Mouse (Mus musculus): ENCODE results near the gene Dync1li1. TPM values are rescaled to one million over a fixed set of nuclear protein-coding genes. Genes with fewer than 3 reads are reported as not detected.

Dync1li1 gene
- polyA plus RNA-seq, 1 experiment from 2014 or later = 68.3 TPM

DNA sequence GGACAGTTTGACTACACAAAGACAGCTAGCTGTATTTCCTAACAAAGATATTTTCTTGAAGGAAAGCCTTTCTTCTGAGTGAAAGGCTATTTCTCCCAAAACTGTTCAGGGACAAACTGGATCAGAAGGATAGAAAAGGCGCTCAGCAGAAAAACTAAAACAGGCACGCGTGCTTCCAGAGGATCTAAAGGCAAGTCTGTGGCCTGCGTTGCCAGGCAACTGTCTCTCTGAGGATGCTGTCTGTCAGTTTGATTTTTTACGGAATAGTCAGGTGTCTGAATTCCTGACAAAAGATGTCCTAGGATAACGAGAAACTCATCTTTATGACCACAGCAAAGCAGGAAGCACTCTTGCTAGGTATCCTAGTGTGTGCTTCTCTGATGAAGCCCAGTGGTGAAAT is 28.1 kb upstream of the Dync1li1 start:
- no peak for ATAC-seq (ENCODE audit: insufficient number of reproducible peaks, insufficient read depth, low FRiP score, low TSS enrichment, low read depth)

DNA sequence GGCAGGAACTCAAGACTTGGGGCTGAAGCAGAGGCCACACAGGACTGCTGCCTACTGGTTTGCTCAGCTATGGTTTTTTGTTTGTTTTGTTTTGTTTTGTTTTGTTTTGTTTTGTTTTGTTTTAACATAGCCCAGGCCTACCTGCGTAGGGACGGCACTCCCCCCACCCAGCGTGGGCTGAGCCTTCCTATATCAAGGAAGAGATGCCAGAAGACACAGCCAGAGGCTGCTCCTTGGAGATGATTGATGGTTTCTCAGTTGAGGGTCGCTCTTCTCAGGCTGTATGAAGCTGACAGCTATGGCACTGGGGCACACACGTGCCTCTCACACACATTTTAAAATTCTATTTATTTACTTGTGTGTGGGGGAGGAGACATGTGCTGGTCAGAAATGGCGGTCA is 27.6 kb upstream of the Dync1li1 start:
- Histone ChIP-seq H3K9ac (no peak overlapping the region), H3K27ac (no peak overlapping the region), H3K4me3 (no peak overlapping the region), H3K9me3 (no peaks in the 10 kb centered on the region; the same call in 1 of the 2 replicates), H3K4me2 (no peak overlapping the region), H3K36me3 (no peaks in the 10 kb centered on the region), H3K4me1 (peaks cover 6% of the 10 kb centered on the region; the same call in 1 of the 2 replicates), H3K27me3 (no peaks in the 10 kb centered on the region)
- 74% methylated on average over 6 of the region's 6 CpGs for WGBS
- ATAC-seq (ENCODE audit: insufficient number of reproducible peaks, insufficient read depth, low FRiP score, low TSS enrichment, low read depth) = no peak

More for the DNA sequence above, 28.1 kb upstream of the Dync1li1 start:
- H3K4me1 ChIP-seq = peaks cover 6% of the 10 kb centered on the region; the same call in 1 of the 2 replicates
- WGBS = 69% methylated on average over 6 of the region's 6 CpGs
- no peaks in the 10 kb centered on the region for H3K36me3 ChIP-seq
- H3K27me3 ChIP-seq = no peaks in the 10 kb centered on the region
- no peak overlapping the region for H3K4me3 ChIP-seq
- H3K9me3 ChIP-seq = no peaks in the 10 kb centered on the region; the same call in 1 of the 2 replicates
- H3K4me2 ChIP-seq = no peak overlapping the region
- no peak overlapping the region for H3K9ac ChIP-seq
- no peak overlapping the region for H3K27ac ChIP-seq

DNA sequence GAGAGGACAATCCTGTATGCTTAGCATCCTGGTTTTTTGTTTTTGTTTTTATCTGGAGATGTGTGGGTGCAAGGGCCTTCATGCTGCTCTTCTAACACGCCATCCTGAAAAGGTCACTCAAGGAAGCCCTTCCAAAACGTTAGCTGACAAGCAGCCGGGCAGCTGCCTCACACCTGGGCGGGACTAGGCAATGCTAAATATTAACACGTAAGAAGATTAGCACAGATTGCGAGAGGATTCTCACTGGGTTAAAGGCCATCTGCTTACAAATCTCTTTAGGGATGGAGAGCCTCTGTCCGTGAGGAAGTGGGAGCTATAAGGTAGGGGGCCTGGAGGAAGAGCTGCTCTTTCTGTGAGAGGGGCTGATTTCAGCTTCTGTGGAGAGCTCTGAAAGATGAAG is 26.6 kb upstream of the Dync1li1 start:
- H3K9me3 ChIP-seq = no peaks in the 10 kb centered on the region; the same call in 1 of the 2 replicates
- no peak overlapping the region for H3K4me3 ChIP-seq
- H3K9ac ChIP-seq = no peak overlapping the region
- peaks cover 6% of the 10 kb centered on the region; the same call in 1 of the 2 replicates for H3K4me1 ChIP-seq
- H3K27ac ChIP-seq = no peak overlapping the region
- ATAC-seq (ENCODE audit: insufficient number of reproducible peaks, insufficient read depth, low FRiP score, low TSS enrichment, low read depth) = no peak
- no peaks in the 10 kb centered on the region for H3K36me3 ChIP-seq
- no peaks in the 10 kb centered on the region for H3K27me3 ChIP-seq
- no peak overlapping the region for H3K4me2 ChIP-seq
- WGBS = 63% methylated on average over 7 of the region's 7 CpGs

DNA sequence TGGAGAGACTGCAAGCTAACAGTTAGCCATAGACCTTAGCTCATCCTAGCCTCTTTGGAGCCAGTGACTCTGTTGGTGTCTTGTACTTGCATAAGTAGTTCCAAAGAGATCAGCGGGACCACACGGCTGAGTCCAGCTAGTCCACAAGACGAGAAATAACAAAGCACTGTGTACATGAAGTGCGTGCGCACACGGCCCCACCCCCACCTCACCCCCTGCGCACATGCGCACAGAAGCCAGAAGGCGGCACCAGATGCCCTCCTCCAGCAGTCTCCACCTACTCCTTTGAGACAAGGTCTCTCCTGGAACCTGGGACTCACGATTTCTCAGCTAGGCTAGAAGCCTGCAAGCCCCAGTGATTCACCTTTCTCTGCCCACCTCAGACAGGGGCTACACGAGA is 24.8 kb upstream of the Dync1li1 start:
- Histone ChIP-seq H3K9ac (no peak overlapping the region), H3K4me1 (peaks cover 6% of the 10 kb centered on the region; the same call in 1 of the 2 replicates), H3K27ac (no peak overlapping the region), H3K9me3 (no peaks in the 10 kb centered on the region; the same call in 1 of the 2 replicates), H3K36me3 (no peaks in the 10 kb centered on the region), H3K27me3 (no peaks in the 10 kb centered on the region), H3K4me2 (no peak overlapping the region), H3K4me3 (no peak overlapping the region)
- 83% methylated on average over 11 of the region's 11 CpGs for WGBS
- no peak for ATAC-seq (ENCODE audit: insufficient number of reproducible peaks, insufficient read depth, low FRiP score, low TSS enrichment, low read depth)

DNA sequence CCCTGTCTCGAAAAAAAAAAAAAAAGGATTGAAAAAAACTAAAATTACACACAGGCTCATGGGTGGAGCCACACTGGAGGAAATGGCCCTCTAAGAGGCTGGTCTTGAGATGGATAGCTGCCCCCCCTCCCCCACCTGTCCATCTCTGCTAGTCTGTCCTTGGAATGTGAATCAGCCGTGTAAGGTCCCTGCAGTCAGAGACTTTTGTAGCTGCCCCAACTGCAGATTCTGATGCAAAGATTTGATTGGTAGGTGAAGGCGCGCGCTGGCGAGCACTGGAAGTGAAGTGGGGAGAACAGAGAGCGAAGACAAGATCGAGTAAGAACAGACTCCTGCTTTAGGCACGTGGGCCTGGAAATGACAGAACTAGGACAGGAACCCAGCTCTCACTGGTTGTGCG is 21.7 kb upstream of the Dync1li1 start:
- H3K27ac ChIP-seq = no peak overlapping the region
- H3K4me2 ChIP-seq = no peak overlapping the region
- ATAC-seq (ENCODE audit: insufficient number of reproducible peaks, insufficient read depth, low FRiP score, low TSS enrichment, low read depth) = no peak
- H3K9ac ChIP-seq = no peak overlapping the region
- H3K36me3 ChIP-seq = no peaks in the 10 kb centered on the region
- no peaks in the 10 kb centered on the region for H3K27me3 ChIP-seq
- H3K9me3 ChIP-seq = no peaks in the 10 kb centered on the region
- no peak overlapping the region for H3K4me3 ChIP-seq
- no peaks in the 10 kb centered on the region for H3K4me1 ChIP-seq
- 83% methylated on average over 10 of the region's 10 CpGs for WGBS

DNA sequence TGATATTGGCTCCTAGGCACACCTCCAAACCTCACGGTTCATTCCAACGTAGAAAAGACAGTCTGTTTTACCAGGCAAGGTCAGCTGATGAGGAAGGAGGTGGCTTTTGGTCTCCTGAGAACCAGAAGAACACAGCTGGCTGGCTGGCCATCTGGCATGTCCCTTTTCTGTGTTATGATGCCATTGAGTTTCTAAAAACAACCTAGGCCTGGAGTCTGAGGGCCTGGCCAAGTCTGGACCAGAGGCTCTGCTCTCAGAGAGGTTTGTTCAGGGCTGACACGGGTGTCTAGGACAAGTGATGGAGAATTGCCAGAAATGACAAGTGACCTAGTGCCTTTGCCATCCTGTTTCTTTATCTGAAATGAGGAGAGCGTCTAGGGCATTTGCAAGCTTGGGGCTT is 20.5 kb upstream of the Dync1li1 start:
- Histone ChIP-seq H3K27ac (no peak overlapping the region), H3K4me2 (no peak overlapping the region), H3K9ac (no peak overlapping the region), H3K36me3 (no peaks in the 10 kb centered on the region), H3K4me1 (peaks cover 5% of the 10 kb centered on the region), H3K9me3 (no peaks in the 10 kb centered on the region), H3K4me3 (no peak overlapping the region), H3K27me3 (no peaks in the 10 kb centered on the region)
- no peak for ATAC-seq (ENCODE audit: insufficient number of reproducible peaks, insufficient read depth, low FRiP score, low TSS enrichment, low read depth)
- WGBS = 82% methylated on average over 4 of the region's 4 CpGs

DNA sequence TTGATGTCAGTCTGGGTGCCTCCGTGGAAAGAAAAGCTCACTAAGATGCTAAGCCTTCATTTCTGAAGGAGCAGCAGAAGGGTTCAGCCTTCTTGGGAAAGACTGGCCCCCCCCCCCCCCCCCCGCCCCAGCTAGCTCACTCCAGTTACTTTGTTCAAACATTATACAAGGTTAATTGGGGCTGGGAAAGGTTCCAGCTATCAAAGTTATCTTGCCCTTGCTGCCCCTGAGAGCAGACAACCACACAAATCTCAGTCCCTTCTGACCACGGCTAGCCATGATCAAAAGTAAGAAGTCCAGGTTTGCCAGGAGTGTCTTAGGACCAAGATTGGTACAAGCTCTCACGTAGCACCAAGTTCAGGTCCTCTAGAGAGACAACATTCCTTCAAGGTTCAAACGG is 19.6 kb upstream of the Dync1li1 start:
- no peak for ATAC-seq (ENCODE audit: insufficient number of reproducible peaks, insufficient read depth, low FRiP score, low TSS enrichment, low read depth)

DNA sequence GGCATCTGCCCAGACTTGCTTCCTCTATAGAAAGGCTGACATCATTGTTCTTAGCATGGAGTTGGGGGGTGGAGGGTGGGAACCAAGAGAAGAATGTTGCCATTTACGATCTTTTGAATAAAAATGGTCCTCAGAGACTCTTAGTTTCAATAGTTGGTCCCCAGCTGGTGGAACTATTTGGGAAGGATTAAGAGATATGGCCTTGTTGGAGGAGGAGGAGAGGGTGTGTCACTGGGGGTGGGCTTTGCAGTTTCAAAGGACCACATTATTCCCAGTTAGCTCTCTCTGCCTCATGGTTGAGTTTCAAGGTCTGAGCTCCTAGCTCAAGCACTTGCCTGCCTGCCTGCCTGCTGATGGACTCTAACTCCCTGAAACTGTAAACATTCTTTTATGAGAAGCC is 16.6 kb upstream of the Dync1li1 start:
- no peak for ATAC-seq (ENCODE audit: insufficient number of reproducible peaks, insufficient read depth, low FRiP score, low TSS enrichment, low read depth)
- WGBS = 58% methylated on average over 1 of the region's 1 CpGs
- H3K27ac ChIP-seq = no peak overlapping the region
- no peaks in the 10 kb centered on the region for H3K27me3 ChIP-seq
- peaks cover 12% of the 10 kb centered on the region for H3K4me1 ChIP-seq
- H3K36me3 ChIP-seq = no peaks in the 10 kb centered on the region
- no peak overlapping the region for H3K4me3 ChIP-seq
- no peak overlapping the region for H3K9ac ChIP-seq
- H3K4me2 ChIP-seq = no peak overlapping the region
- no peaks in the 10 kb centered on the region for H3K9me3 ChIP-seq

More for the DNA sequence above, 19.6 kb upstream of the Dync1li1 start:
- H3K9ac ChIP-seq = no peak overlapping the region
- WGBS = 75% methylated on average over 4 of the region's 5 CpGs
- no peaks in the 10 kb centered on the region for H3K36me3 ChIP-seq
- no peaks in the 10 kb centered on the region for H3K9me3 ChIP-seq
- no peak overlapping the region for H3K27ac ChIP-seq
- no peak overlapping the region for H3K4me3 ChIP-seq
- H3K4me2 ChIP-seq = no peak overlapping the region
- no peaks in the 10 kb centered on the region for H3K27me3 ChIP-seq
- H3K4me1 ChIP-seq = peaks cover 12% of the 10 kb centered on the region

DNA sequence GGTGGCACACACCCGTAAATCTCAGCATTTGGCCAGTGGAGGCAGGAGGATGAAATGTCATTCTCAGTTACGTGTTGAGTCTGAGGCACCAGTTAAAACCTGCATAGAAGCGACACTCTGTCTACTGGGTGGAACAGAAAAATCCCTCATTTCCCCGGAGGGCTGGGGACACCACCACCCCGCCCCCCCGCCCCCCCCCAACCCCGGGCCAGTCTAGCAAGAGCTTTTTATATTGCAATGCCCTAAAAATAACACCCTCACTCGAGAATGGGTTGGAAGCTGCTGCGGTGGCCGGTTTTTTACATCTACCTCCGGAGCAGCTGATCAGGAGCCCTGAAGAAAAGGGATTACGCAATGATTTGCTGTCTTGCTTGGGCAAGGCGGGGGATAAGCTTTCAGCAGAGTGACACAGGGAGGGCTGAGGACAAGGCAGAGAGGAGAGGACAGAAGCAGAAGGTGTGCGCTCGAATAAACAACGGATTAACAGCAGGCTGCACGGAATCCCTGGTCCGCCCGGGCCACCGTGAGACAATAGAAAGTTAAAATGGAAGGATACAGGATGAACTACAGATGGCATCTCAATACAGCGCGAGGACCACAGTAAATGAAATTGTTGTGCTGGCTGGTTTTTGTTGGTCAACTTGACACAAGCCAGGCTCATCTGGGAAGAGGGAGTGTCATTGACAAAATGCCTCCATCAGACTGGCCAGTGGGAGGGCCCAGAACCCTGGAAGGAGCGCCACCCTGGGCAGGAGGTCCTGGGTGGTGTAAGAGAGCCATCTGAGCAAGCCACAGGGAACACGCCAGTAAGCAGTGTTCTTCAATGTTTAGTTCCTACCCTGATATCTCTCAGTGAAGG is 15.7 kb upstream of the Dync1li1 start:
- Histone ChIP-seq H3K9me3 (no peaks in the 10 kb centered on the region), H3K4me1 (peaks cover 12% of the 10 kb centered on the region), H3K27me3 (no peaks in the 10 kb centered on the region), H3K9ac (peak overlapping the region; percentile 67), H3K36me3 (no peaks in the 10 kb centered on the region), H3K4me2 (peak overlapping the region; percentile 61), H3K27ac (no peak overlapping the region), H3K4me3 (peak overlapping the region; percentile 38)
- no peak for ATAC-seq (ENCODE audit: insufficient number of reproducible peaks, insufficient read depth, low FRiP score, low TSS enrichment, low read depth)
- 4% methylated on average over 24 of the region's 24 CpGs for WGBS

DNA sequence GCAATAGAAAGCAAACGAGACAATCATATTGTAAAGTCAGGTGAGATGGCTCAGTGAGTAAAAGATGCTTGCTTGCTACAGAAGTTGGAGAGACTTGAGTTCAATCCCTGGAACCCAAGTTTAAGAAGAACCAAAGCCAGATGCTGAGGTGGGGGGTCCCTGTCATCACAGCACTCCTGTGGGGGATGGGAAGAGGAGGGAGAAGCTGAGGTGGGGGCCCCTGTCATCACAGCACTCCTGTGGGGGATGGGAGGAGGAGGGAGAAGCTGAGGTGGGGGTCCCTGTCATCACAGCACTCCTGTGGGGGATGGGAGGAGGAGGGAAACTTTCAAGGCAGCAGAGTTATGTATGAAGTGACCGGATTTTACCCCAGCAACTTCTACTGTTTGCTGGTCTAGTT is 15.0 kb upstream of the Dync1li1 start:
- WGBS = 46% methylated on average over 2 of the region's 2 CpGs
- Histone ChIP-seq H3K9ac (0 out of 2 replicates have a peak overlapping the region, but pooled peaks have one; percentile 67), H3K9me3 (no peaks in the 10 kb centered on the region), H3K4me2 (peak overlapping the region; percentile 61; the same call in 1 of the 2 replicates), H3K27ac (no peak overlapping the region), H3K36me3 (no peaks in the 10 kb centered on the region), H3K4me3 (no peak overlapping the region), H3K4me1 (peaks cover 12% of the 10 kb centered on the region), H3K27me3 (no peaks in the 10 kb centered on the region)
- ATAC-seq (ENCODE audit: insufficient number of reproducible peaks, insufficient read depth, low FRiP score, low TSS enrichment, low read depth) = no peak

DNA sequence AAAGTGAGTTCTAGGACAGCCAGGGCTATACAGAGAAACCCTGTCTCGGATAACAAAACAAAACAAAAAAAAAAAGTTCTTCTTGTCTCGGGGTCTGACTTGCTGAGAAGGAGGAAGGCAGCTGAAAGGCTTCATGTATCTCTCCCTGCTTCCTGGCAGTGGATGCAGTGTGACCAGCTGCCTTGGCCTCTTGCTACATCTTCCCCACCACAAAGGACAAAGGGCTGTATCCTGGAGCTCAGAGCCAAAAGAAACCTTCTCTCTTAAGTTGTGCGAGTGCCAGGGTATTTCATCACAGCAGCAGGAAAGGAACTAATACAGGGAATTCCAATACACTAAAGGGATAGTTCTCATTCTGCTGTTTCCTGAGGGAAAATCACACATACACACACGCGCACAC is 10.0 kb upstream of the Dync1li1 start:
- 82% methylated on average over 5 of the region's 5 CpGs for WGBS
- no peak overlapping the region for H3K4me2 ChIP-seq
- no peaks in the 10 kb centered on the region for H3K9me3 ChIP-seq
- H3K27me3 ChIP-seq = no peaks in the 10 kb centered on the region
- H3K36me3 ChIP-seq = no peaks in the 10 kb centered on the region
- H3K4me1 ChIP-seq = peaks cover 2% of the 10 kb centered on the region; the same call in 1 of the 2 replicates
- H3K4me3 ChIP-seq = no peak overlapping the region
- ATAC-seq (ENCODE audit: insufficient number of reproducible peaks, insufficient read depth, low FRiP score, low TSS enrichment, low read depth) = no peak
- no peak overlapping the region for H3K9ac ChIP-seq
- no peak overlapping the region for H3K27ac ChIP-seq

DNA sequence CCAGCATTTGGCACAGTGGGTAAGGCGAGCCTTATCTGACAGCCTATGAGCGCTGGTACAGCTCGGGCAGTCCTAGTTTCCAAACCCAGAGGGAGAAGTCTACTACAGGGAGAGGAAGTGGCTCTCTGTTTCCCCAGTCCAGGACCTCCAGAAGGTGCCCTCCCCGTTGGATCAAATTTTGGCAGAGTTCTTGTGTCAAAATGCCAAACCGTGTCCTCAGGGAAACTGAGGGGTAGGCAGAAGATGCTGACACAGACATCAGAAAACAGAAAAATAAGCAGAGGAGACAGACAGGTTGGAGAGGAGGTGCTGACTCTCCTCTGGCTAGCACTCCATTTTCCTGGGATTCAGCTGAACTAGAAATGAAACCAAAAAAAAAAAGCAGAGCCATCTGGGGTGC is 8.6 kb upstream of the Dync1li1 start:
- no peak overlapping the region for H3K9ac ChIP-seq
- H3K27ac ChIP-seq = no peak overlapping the region
- WGBS = 77% methylated on average over 5 of the region's 5 CpGs
- ATAC-seq (ENCODE audit: insufficient number of reproducible peaks, insufficient read depth, low FRiP score, low TSS enrichment, low read depth) = no peak
- no peaks in the 10 kb centered on the region for H3K9me3 ChIP-seq
- H3K4me2 ChIP-seq = no peak overlapping the region
- H3K4me1 ChIP-seq = no peaks in the 10 kb centered on the region
- H3K27me3 ChIP-seq = no peaks in the 10 kb centered on the region
- no peak overlapping the region for H3K4me3 ChIP-seq
- no peaks in the 10 kb centered on the region for H3K36me3 ChIP-seq
